Mouse (Mus musculus): ENCODE data around the gene Rtf1. TPM values are rescaled to one million over a fixed set of nuclear protein-coding genes. Genes with fewer than 3 reads are reported as not detected.
"Not testable (repeated sequence)": the region's sequence is repeated elsewhere in the genome, so short reads cannot be mapped to it uniquely, and the experiment has no call there.

Rtf1 gene
- polyA plus RNA-seq, 1 experiment from 2014 or later, result 53.3 TPM

DNA sequence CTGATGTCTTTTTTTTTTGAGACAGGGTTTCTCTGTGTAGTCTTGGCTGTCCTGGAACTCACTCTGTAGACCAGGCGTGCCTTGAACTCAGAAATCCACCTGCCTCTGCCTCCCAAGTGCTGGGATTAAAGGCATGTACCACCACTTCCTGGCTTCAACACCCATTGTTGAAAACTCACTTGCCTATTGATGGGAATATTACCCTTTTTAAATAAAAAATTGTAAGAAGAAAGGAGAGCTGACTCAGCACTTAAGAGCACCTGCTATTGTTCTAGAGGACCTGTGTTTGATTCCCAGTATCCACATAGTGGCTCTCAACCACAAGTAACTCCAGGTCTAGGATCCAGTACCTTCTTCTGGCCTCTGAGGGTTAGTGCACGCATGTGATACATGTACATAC, 41.0 kb downstream of the Rtf1 start:
- H3K27me3 ChIP-seq (replicated peaks; ENCODE audit: control insufficient read depth, insufficient read depth, low read length); H3K9ac ChIP-seq (replicated peaks; ENCODE audit: low read depth, low read length); H3K4me3 ChIP-seq (replicated peaks; ENCODE audit: low read length); H3K9me3 ChIP-seq (ENCODE audit: control insufficient read depth, low read length); H3K27ac ChIP-seq (ENCODE audit: low read length); ATAC-seq; H3K4me2 ChIP-seq (ENCODE audit: low read length); H3K4me1 ChIP-seq (replicated peaks; ENCODE audit: control insufficient read depth, insufficient read depth, low read length): not testable (repeated sequence)
- WGBS, result 90% methylated on average over 2 of the region's 2 CpGs
- H3K36me3 ChIP-seq (ENCODE audit: control insufficient read depth, insufficient read depth), result peaks cover 15% of the 10 kb centered on the region

DNA sequence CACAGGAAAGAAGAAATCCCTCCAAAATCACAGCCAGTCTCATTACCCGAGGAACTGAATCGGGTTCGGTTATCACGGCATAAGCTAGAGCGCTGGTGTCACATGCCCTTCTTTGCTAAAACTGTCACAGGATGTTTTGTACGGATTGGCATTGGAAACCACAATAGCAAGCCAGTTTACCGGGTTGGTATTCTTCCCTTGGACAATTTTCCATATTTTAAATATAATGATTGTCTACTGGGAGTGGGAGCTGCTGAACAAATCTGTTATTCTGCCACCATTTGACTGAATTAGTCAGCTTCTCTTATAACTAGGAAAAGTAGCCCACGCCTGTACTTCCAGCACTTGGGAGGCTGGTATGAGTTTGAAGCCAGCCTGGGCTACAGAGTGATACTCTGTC, 46.2 kb downstream of the Rtf1 start:
- Histone ChIP-seq H3K4me2 (ENCODE audit: low read length) (no peak overlapping the region), H3K27me3 (replicated peaks; ENCODE audit: control insufficient read depth, insufficient read depth, low read length) (no peaks in the 10 kb centered on the region), H3K36me3 (ENCODE audit: control insufficient read depth, insufficient read depth) (peaks cover 40% of the 10 kb centered on the region), H3K4me3 (replicated peaks; ENCODE audit: low read length) (no peak overlapping the region), H3K9me3 (ENCODE audit: control insufficient read depth, low read length) (no peaks in the 10 kb centered on the region), H3K27ac (ENCODE audit: low read length) (no peak overlapping the region), H3K9ac (replicated peaks; ENCODE audit: low read depth, low read length) (no peak overlapping the region), H3K4me1 (replicated peaks; ENCODE audit: control insufficient read depth, insufficient read depth, low read length) (no peaks in the 10 kb centered on the region)
- WGBS, result 95% methylated on average over 8 of the region's 8 CpGs
- ATAC-seq, result no peak

DNA sequence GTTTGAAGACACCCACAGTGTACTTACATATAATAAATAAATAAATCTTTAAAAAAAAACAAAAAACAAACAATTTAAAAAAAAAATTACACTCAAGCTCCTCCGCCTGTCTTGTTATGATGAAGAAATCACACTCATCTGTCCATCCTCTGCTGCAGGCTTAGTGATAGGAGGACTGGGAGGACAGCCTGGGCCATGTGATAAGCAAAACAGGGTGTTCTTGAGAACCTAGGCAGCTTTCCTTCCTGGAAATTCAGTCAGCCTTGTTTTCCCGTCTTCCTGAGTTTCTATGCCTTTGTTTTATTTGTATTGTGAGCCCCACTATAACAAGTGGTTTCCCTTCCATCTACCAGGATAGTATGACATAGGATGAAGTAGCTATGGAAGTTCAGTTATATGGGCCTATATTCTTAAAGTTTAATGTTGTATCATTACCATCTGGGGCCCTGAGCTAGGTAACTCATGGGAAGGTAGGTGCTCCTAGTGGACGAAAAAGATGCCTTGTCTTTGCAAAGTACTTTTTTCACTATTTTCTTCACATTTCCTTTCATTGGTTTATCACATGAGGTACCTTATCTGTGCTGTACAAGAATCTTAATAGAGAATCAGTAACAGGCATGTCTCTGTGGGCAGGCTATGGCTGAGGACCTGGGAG, 53.0 kb downstream of the Rtf1 start:
- no peak overlapping the region for H3K4me2 ChIP-seq (ENCODE audit: low read length)
- no peaks in the 10 kb centered on the region for H3K27me3 ChIP-seq (replicated peaks; ENCODE audit: control insufficient read depth, insufficient read depth, low read length)
- peaks cover 66% of the 10 kb centered on the region for H3K36me3 ChIP-seq (ENCODE audit: control insufficient read depth, insufficient read depth)
- no peak for ATAC-seq
- no peak overlapping the region for H3K9ac ChIP-seq (replicated peaks; ENCODE audit: low read depth, low read length)
- no peaks in the 10 kb centered on the region for H3K4me1 ChIP-seq (replicated peaks; ENCODE audit: control insufficient read depth, insufficient read depth, low read length)
- H3K9me3 ChIP-seq (ENCODE audit: control insufficient read depth, low read length), result no peaks in the 10 kb centered on the region
- H3K4me3 ChIP-seq (replicated peaks; ENCODE audit: low read length), result no peak overlapping the region
- WGBS, result 95% methylated on average over 3 of the region's 3 CpGs
- no peak overlapping the region for H3K27ac ChIP-seq (ENCODE audit: low read length)

DNA sequence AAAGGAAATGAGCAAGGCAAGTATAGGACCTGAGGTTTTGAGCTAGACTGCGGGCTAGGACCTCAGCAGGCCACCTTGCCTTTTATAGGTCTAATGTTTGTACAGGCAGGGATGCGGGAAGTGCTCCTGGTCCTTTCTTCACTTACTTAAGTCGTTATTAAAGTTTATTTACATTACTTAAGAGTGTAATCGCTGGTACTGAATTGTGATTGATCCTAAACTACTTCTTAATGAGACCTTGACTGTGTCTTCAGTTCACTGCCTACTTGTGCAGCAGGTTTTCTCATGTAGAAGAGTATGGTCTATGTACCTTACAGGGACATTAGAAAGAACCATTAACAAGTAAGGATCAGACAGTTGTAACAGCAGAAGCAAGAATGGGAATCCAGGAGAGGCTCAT, 55.9 kb downstream of the Rtf1 start:
- no peaks in the 10 kb centered on the region for H3K27me3 ChIP-seq (replicated peaks; ENCODE audit: control insufficient read depth, insufficient read depth, low read length)
- no peak overlapping the region for H3K4me3 ChIP-seq (replicated peaks; ENCODE audit: low read length)
- H3K4me1 ChIP-seq (replicated peaks; ENCODE audit: control insufficient read depth, insufficient read depth, low read length), result no peaks in the 10 kb centered on the region
- no peak for ATAC-seq
- no peak overlapping the region for H3K4me2 ChIP-seq (ENCODE audit: low read length)
- H3K36me3 ChIP-seq (ENCODE audit: control insufficient read depth, insufficient read depth), result peaks cover 57% of the 10 kb centered on the region
- H3K9ac ChIP-seq (replicated peaks; ENCODE audit: low read depth, low read length), result no peak overlapping the region
- 90% methylated on average over 4 of the region's 4 CpGs for WGBS
- H3K27ac ChIP-seq (ENCODE audit: low read length), result no peak overlapping the region
- H3K9me3 ChIP-seq (ENCODE audit: control insufficient read depth, low read length), result no peaks in the 10 kb centered on the region

DNA sequence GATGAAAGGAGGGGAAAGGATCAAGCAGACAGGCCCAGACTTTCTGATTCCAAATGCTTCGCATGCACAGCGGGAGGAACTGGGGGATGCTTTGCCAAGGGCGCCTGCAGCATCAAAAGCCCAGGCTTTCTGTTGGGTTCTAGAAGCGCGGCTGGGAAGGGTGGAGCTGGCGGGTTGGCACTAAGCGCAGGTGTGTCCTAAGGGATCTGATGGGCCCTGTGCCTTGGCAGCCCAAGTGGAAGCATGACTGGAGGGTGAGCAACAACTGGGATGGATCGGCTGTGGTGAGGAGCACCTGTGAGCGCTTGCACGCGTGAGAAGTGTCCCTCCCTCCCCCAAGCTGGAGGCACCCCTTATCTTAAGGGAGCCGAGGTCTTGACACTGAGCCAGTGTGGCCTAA, 62.3 kb downstream of the Rtf1 start:
- Histone ChIP-seq H3K27me3 (replicated peaks; ENCODE audit: control insufficient read depth, insufficient read depth, low read length) (peaks cover 3% of the 10 kb centered on the region; the same call in 1 of the 2 replicates), H3K4me3 (replicated peaks; ENCODE audit: low read length) (no peak overlapping the region), H3K9ac (replicated peaks; ENCODE audit: low read depth, low read length) (no peak overlapping the region), H3K27ac (ENCODE audit: low read length) (no peak overlapping the region), H3K4me1 (replicated peaks; ENCODE audit: control insufficient read depth, insufficient read depth, low read length) (peaks cover 8% of the 10 kb centered on the region), H3K9me3 (ENCODE audit: control insufficient read depth, low read length) (no peaks in the 10 kb centered on the region), H3K36me3 (ENCODE audit: control insufficient read depth, insufficient read depth) (peaks cover 9% of the 10 kb centered on the region), H3K4me2 (ENCODE audit: low read length) (no peak overlapping the region)
- ATAC-seq, result no peak
- WGBS, result 29% methylated on average over 12 of the region's 12 CpGs

DNA sequence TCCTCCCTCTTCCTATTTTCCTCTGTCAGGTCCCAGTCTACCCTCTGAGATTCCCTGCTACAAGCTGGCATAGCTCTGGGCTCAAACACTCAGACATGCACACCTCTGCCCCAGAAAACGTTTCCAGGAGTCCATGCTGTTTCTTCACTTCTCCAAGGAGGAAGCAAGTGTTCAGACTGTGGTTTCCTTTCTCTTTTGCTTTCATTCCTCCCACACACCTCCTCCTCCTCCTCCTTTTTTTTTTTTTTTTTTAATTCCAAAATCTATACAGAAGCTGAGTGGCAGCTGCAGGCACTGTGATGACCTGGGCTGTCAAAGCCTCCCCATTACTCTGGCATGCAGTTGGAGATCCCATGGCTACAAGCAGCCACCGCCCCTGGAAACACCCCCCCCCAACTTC, 65.7 kb downstream of the Rtf1 start:
- H3K27ac ChIP-seq (ENCODE audit: low read length), result no peak overlapping the region
- no peaks in the 10 kb centered on the region; the same call in 1 of the 2 replicates for H3K36me3 ChIP-seq (ENCODE audit: control insufficient read depth, insufficient read depth)
- no peak for ATAC-seq
- 31% methylated on average over 2 of the region's 2 CpGs for WGBS
- H3K4me3 ChIP-seq (replicated peaks; ENCODE audit: low read length), result no peak overlapping the region
- no peak overlapping the region for H3K4me2 ChIP-seq (ENCODE audit: low read length)
- no peak overlapping the region for H3K9ac ChIP-seq (replicated peaks; ENCODE audit: low read depth, low read length)
- peaks cover 27% of the 10 kb centered on the region for H3K4me1 ChIP-seq (replicated peaks; ENCODE audit: control insufficient read depth, insufficient read depth, low read length)
- peaks cover 29% of the 10 kb centered on the region for H3K27me3 ChIP-seq (replicated peaks; ENCODE audit: control insufficient read depth, insufficient read depth, low read length)
- H3K9me3 ChIP-seq (ENCODE audit: control insufficient read depth, low read length), result no peaks in the 10 kb centered on the region

DNA sequence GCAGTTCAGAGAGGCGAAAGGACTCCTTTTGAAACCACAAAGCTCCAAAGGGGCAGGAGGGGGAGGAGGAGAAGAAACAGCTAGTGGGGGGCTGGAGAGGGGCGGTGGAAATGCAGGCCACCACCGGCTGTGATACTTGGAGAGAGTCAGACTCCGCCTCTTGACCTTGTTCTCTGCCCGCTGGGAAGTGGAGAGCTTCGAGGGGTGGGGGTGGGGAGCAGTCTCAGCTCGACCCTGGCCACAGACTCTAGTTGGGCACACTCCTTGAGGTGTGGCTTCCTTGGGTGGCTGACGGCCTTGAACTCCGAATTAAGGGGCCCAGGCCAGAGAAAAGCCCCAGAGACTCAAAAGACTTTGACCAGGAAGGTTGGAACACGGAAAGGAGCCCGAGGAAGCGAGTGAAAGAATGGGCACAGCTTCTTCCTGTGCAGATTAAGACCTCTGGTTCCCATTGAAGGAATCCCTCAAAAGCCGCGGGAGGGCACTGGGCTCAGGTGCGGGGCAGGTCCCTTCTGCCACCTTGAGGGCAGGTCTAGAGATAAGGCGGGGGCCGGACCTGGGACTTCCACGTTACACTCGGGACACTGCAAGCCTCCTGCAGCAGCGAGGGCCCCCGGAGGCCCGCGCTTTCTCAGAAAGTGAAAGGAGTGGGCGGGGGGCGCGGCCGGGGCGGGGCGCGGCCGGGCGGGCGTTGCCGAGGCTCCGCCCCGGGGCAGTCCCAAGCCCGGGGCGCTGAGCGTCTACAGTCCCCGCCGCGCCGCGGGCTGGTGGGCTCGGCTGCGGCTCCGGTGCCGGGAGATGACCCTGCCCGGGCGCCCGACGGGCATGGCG, 66.9 kb downstream of the Rtf1 start, which contains the start of gene Itpka:
Gene Itpka, plus strand, starts transcription at position 757 of the 831 bp plus-strand sequence.
- under 1% methylated on average over 52 of the region's 53 CpGs for WGBS
- Histone ChIP-seq H3K27me3 (replicated peaks; ENCODE audit: control insufficient read depth, insufficient read depth, low read length) (peaks cover 33% of the 10 kb centered on the region), H3K4me3 (replicated peaks; ENCODE audit: low read length) (peak within 1 kb of the TSS; percentile 59), H3K27ac (ENCODE audit: low read length) (no peak within 1 kb of the TSS), H3K9me3 (ENCODE audit: control insufficient read depth, low read length) (no peaks in the 10 kb centered on the region), H3K4me1 (replicated peaks; ENCODE audit: control insufficient read depth, insufficient read depth, low read length) (peaks cover 27% of the 10 kb centered on the region), H3K36me3 (ENCODE audit: control insufficient read depth, insufficient read depth) (no peaks in the 10 kb centered on the region), H3K4me2 (ENCODE audit: low read length) (peak within 1 kb of the TSS; percentile 96), H3K9ac (replicated peaks; ENCODE audit: low read depth, low read length) (peak within 1 kb of the TSS; percentile 64)
- ATAC-seq, result peak; percentile 82

DNA sequence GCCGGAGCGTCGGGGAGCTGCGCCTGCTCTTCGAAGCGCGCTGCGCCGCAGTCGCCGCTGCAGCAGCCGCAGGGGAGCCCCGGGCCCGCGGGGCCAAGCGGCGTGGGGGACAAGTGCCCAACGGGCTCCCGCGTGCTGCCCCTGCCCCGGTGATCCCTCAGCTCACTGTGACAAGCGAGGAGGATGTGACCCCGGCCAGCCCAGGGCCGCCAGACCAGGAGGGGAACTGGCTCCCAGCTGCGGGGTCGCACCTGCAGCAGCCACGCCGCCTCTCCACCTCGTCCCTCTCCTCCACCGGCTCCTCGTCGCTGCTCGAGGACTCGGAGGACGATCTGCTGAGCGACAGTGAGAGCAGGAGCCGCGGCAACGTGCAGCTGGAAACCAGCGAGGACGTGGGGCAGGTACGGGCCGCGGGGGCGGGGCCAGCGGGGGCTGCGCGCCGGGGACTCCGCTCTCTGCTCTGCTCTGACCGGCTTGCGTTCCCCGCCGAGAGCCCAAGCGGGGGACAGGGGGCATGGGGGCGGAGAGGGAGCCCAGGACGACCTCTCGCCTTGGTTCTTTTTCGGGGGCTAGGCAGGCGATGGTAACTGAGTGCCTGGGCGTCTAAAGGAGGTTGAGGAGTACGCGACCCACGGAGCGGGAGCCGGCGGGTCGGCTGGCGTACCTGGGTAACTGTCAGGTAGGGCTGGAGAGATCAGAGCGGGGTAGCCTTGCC, 67.8 kb downstream of the Rtf1 start:
- peak overlapping the region; percentile 59 for H3K4me3 ChIP-seq (replicated peaks; ENCODE audit: low read length)
- H3K27ac ChIP-seq (ENCODE audit: low read length), result no peak overlapping the region
- H3K4me2 ChIP-seq (ENCODE audit: low read length), result peak overlapping the region; percentile 96
- peak; percentile 36 for ATAC-seq
- H3K9me3 ChIP-seq (ENCODE audit: control insufficient read depth, low read length), result no peaks in the 10 kb centered on the region
- H3K36me3 ChIP-seq (ENCODE audit: control insufficient read depth, insufficient read depth), result no peaks in the 10 kb centered on the region
- peaks cover 33% of the 10 kb centered on the region for H3K27me3 ChIP-seq (replicated peaks; ENCODE audit: control insufficient read depth, insufficient read depth, low read length)
- peaks cover 27% of the 10 kb centered on the region for H3K4me1 ChIP-seq (replicated peaks; ENCODE audit: control insufficient read depth, insufficient read depth, low read length)
- peak overlapping the region; percentile 64 for H3K9ac ChIP-seq (replicated peaks; ENCODE audit: low read depth, low read length)
- under 1% methylated on average over 69 of the region's 70 CpGs for WGBS

DNA sequence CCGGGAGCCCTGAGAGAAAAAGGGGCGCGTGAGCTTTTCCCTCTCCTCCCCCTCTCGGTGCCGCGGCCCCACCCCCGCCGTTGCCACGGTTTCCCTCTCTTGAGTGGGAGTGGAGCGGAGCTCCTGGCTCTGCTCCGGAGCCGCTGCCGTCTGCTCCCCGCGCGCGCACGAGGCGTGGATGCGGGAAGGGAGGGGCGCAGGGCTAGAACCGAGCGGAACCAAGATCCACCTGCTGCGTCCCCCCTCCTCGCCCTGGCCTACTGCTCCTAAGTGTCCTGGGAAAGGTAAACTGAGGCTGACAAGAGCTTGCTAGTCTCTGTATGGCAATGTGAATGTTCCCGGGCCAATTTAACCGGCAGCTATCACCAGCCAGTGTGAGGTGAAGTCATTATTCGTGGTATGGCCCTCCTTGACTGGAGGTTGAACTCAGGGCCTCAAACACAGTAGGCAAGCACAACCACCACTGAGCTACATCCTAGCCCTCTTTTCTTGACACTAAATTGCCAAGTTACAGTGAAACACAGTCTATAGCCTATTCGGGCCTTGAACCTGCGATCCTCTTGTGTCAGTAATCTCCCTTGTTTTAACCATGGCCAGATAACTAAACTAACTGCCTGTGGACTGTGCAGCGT, 68.4 kb downstream of the Rtf1 start:
- no peak; the same call in 1 of the 2 replicates for ATAC-seq
- WGBS, result 6% methylated on average over 31 of the region's 31 CpGs
- Histone ChIP-seq H3K36me3 (ENCODE audit: control insufficient read depth, insufficient read depth) (no peaks in the 10 kb centered on the region), H3K27ac (ENCODE audit: low read length) (no peak overlapping the region), H3K27me3 (replicated peaks; ENCODE audit: control insufficient read depth, insufficient read depth, low read length) (peaks cover 33% of the 10 kb centered on the region), H3K4me3 (replicated peaks; ENCODE audit: low read length) (peak overlapping the region; percentile 59), H3K9ac (replicated peaks; ENCODE audit: low read depth, low read length) (peak overlapping the region; percentile 64), H3K9me3 (ENCODE audit: control insufficient read depth, low read length) (no peaks in the 10 kb centered on the region), H3K4me1 (replicated peaks; ENCODE audit: control insufficient read depth, insufficient read depth, low read length) (peaks cover 27% of the 10 kb centered on the region), H3K4me2 (ENCODE audit: low read length) (peak overlapping the region; percentile 96)

Data from forebrain, embryonic 16.5 days (tissue).